8 mouse cellular contexts compared by ENCODE assay signal in the genomic region with DNA sequence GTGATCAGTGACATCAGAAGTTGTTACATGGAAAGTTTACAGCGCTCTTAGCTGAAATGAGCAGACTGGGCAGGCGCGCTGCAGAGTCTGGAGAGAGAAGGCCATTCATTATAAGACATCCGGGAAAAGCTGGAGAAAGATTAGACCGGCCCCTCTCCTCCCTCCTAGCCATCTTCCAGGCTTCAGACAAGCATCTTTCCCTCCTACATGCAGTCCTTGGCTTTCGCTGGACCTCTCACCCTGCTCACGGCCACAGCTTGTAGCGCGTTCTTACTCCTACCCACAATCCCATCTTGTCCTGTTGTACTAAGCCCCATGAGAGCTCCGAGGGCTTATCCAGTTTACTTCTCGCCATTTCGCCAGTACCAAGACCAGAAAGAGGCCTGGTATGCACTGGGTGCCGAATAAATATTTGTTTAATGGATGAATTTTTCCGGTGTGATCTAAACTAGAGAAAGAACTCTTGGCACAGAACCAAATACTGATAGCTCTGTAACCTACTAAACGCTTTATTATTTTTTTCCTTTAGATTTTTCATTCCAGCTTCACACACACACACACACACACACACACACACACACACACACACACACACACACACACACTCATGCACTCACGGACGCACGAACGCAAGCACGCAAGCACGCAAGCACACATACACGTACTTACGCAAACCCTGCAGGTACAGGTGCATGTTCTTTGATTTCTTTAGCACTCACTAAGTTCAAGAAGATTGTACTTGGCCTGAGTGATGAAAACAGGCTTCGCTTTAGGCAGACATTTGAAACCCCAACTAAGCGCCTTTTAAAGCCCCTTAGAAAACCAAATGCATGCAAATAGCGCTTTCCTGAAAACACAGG. TPM values are rescaled to one million over a fixed set of nuclear protein-coding genes. Genes with fewer than 3 reads are reported as not detected.
DNase-seq lines count a peak whose midpoint lies in the region; ATAC-seq lines count a peak whose summit lies in the region.

No protein-coding gene starts in this region.

- peak; percentile 17 to 22 for DNase-seq in heart, adult 18-20 months
- no peak for DNase-seq in heart, adult 8-10 months (ENCODE audit: low spot score)
- DNase-seq in embryo, embryonic 11 days, result peak; percentile 47
- peak; percentile 27 for DNase-seq in hindbrain, embryonic 14.5 days (ENCODE audit: low spot score)
- peak; percentile 31 to 56 for DNase-seq in lung, postnatal 4 days
- no peak for DNase-seq in spleen, adult 12 weeks (ENCODE audit: low spot score)
- DNase-seq in spleen, postnatal 10 days (ENCODE audit: low spot score in 2 of 2), result no peak
- no peak for DNase-seq in right cerebral cortex, adult 18-20 months

- no peaks in the 10 kb centered on the region for H3K36me3 ChIP-seq in hindbrain, embryonic 14.5 days (replicated peaks; ENCODE audit: control insufficient read depth, insufficient read depth)

- peak overlapping the region; percentile 44 for H3K4me2 ChIP-seq in hindbrain, embryonic 14.5 days (replicated peaks)

- H3K27me3 ChIP-seq in hindbrain, embryonic 14.5 days (ENCODE audit: control insufficient read depth, insufficient read depth, low read length), result 0 out of 2 replicates have a peak, but pooled peaks cover 5% of the 10 kb centered on the region

- 0 out of 2 replicates have a peak, but pooled peaks cover 13% of the 10 kb centered on the region for H3K4me1 ChIP-seq in hindbrain, embryonic 14.5 days (replicated peaks; ENCODE audit: control insufficient read depth, insufficient read depth, low read length)

- no peak overlapping the region for H3K9ac ChIP-seq in hindbrain, embryonic 14.5 days

- 21% methylated on average over 26 of the region's 26 CpGs for WGBS in hindbrain, embryonic 14.5 days

- peak overlapping the region; percentile 8 for H3K4me3 ChIP-seq in hindbrain, embryonic 14.5 days (replicated peaks; ENCODE audit: low read length)

- no peak overlapping the region for H3K27ac ChIP-seq in hindbrain, embryonic 14.5 days

- no peaks in the 10 kb centered on the region for H3K9me3 ChIP-seq in hindbrain, embryonic 14.5 days (ENCODE audit: control insufficient read depth, low read length)

- ATAC-seq in hindbrain, embryonic 14.5 days (ENCODE audit: low FRiP score), result no peak

RNA-seq across cellular contexts. Expression of gene Enc1, which starts 41.4 kb away (rescaled TPM):
- 1 to 10 TPM; 7.4 to 8.8 TPM for total RNA-seq in heart, adult 18-20 months (2021)
- 1 to 10 TPM; 3.6 to 7.0 (median 4.7) TPM for total RNA-seq in heart, adult 8-10 months (2022)
- polyA plus RNA-seq in hindbrain, embryonic 14.5 days (2014; fragmentation: Nextera tagmentation; extraction: Ambion mirVana), result 80.5 and 82.4 TPM in 2 replicates

Comparison
In these comparisons a context has a peak if more than half of its experiments do, and no peak if none do; other contexts are left out.
1. DNase-seq: peak in heart, adult 18-20 months (2 of 2), embryo, embryonic 11 days (single experiment), hindbrain, embryonic 14.5 days (single experiment) and lung, postnatal 4 days (2 of 2); none in heart, adult 8-10 months (single experiment), spleen, adult 12 weeks (single experiment), spleen, postnatal 10 days (0 of 2) and right cerebral cortex, adult 18-20 months (single experiment).